Mouse (Mus musculus) heart, embryonic 14.5 days (tissue): ENCODE results near the gene Prkcg. TPM values are rescaled to one million over a fixed set of nuclear protein-coding genes. Genes with fewer than 3 reads are reported as not detected.

Experiments
- polyA plus RNA-seq: library from polyadenylated mRNA; unstranded; fragments of >200 nt; fragmentation: Nextera tagmentation; extraction: Ambion mirVana; gene quantifications from 2 replicates; pipeline ENCODE4 v1.2.1, GENCODE M21; 2014

Prkcg gene
- polyA plus RNA-seq, 1 experiment from 2014 or later: 0.28 TPM

Other genes starting within 250 kb of the Prkcg start
- gene AU018091, start 120.0 kb upstream of the Prkcg start, polyA plus RNA-seq: not detected in 2 replicates
- gene Nlrp12, start 39.4 kb upstream of the Prkcg start, polyA plus RNA-seq: 0.04 TPM in 1 of 2 replicates, not detected in the other
- gene Myadm, start 99 bp upstream of the Prkcg start, polyA plus RNA-seq: 220 and 248 TPM in 2 replicates
- gene Cacng7, start 43.8 kb downstream of the Prkcg start, polyA plus RNA-seq: 0.39 and 0.88 TPM in 2 replicates
- 0.28 and 0.63 TPM in 2 replicates for gene Cacng8, start 101.5 kb downstream of the Prkcg start, polyA plus RNA-seq
- gene Cacng6, start 135.0 kb downstream of the Prkcg start, polyA plus RNA-seq: 19.0 and 19.1 TPM in 2 replicates
- gene Tarm1, start 213.4 kb downstream of the Prkcg start, polyA plus RNA-seq: not detected in 2 replicates